Mouse (Mus musculus): Measurements from ENCODE around the gene Nags.
"Not testable (repeated sequence)": the region's sequence is repeated elsewhere in the genome, so short reads cannot be mapped to it uniquely, and the experiment has no call there.

Nags gene

GRCm38 (mm10) chr11:102156786-102157089 is 11.4 kb downstream of the Nags start:
- no peak for DNase-seq (ENCODE audit: low read depth, low spot score)

GRCm38 (mm10) chr11:102158024-102158423 is 12.7 kb downstream of the Nags start:
- DNase-seq (ENCODE audit: low read depth, low spot score), result not testable (repeated sequence)

GRCm38 (mm10) chr11:102159781-102160180 is 14.5 kb downstream of the Nags start:
- no peak for DNase-seq (ENCODE audit: low read depth, low spot score)

GRCm38 (mm10) chr11:102165971-102166722 is 20.8 kb downstream of the Nags start:
- DNase-seq (ENCODE audit: low read depth, low spot score), result no peak

GRCm38 (mm10) chr11:102167539-102167938 is 22.2 kb downstream of the Nags start:
- DNase-seq (ENCODE audit: low read depth, low spot score), result no peak

- DNase-seq (ENCODE audit: low read depth, low spot score), result no peak
Observed at GRCm38 (mm10) chr11:102168689-102169088, 23.4 kb downstream of the Nags start.

GRCm38 (mm10) chr11:102179836-102180235 is 34.5 kb downstream of the Nags start:
- no peak for DNase-seq (ENCODE audit: low read depth, low spot score)

- no peak for DNase-seq (ENCODE audit: low read depth, low spot score)
Observed at GRCm38 (mm10) chr11:102184253-102184645, 38.9 kb downstream of the Nags start.

GRCm38 (mm10) chr11:102184646-102185495 is 39.6 kb downstream of the Nags start, which contains the start of gene Lsm12:
TSS of gene Lsm12 (minus strand) at chr11:102185296.
- peak; percentile 94 for DNase-seq (ENCODE audit: low read depth, low spot score)

GRCm38 (mm10) chr11:102185677-102186076 is 40.4 kb downstream of the Nags start:
- no peak for DNase-seq (ENCODE audit: low read depth, low spot score)

GRCm38 (mm10) chr11:102186235-102186634 is 40.9 kb downstream of the Nags start:
- no peak for DNase-seq (ENCODE audit: low read depth, low spot score)

- no peak for DNase-seq (ENCODE audit: low read depth, low spot score)
Observed at GRCm38 (mm10) chr11:102188980-102189379, 43.7 kb downstream of the Nags start.

GRCm38 (mm10) chr11:102189461-102190436 is 44.4 kb downstream of the Nags start, which contains the start of gene G6pc3:
TSS of gene G6pc3 (plus strand) at chr11:102189620.
- DNase-seq (ENCODE audit: low read depth, low spot score), result peak; percentile 84

- no peak for DNase-seq (ENCODE audit: low read depth, low spot score)
Observed at GRCm38 (mm10) chr11:102190848-102191247, 45.5 kb downstream of the Nags start.

GRCm38 (mm10) chr11:102193657-102194440 is 48.5 kb downstream of the Nags start:
- no peak for DNase-seq (ENCODE audit: low read depth, low spot score)

GRCm38 (mm10) chr11:102196018-102196797 is 50.9 kb downstream of the Nags start:
- no peak for DNase-seq (ENCODE audit: low read depth, low spot score)

GRCm38 (mm10) chr11:102198245-102198644 is 52.9 kb downstream of the Nags start:
- no peak for DNase-seq (ENCODE audit: low read depth, low spot score)
